Mouse (Mus musculus): ENCODE results near the gene Usp33. TPM values are rescaled to one million over a fixed set of nuclear protein-coding genes. Genes with fewer than 3 reads are reported as not detected.

Gene Usp33
- total RNA-seq (2012; rRNA removed) (48.8 and 48.9 TPM in 2 replicates), total RNA-seq (2014; rRNA removed) (54.7 and 65.5 TPM in 2 replicates), polyA plus RNA-seq (2012; ENCODE audit: insufficient read length, low read depth) (35.8 and 38.3 TPM in 2 replicates)

- peak; percentile 93 for TF ChIP-seq ELF1 (IDR thresholded peaks at IDR 0.05; ENCODE audit: low read depth, low read length)
- TF ChIP-seq MYC (IDR thresholded peaks at IDR 0.05; ENCODE audit: low read depth, low read length): no peak
- TF ChIP-seq MXI1 (IDR thresholded peaks at IDR 0.05; ENCODE audit: low read depth, low read length): peak; percentile 57; the same call in 1 of the 2 replicates
- no peak for TF ChIP-seq PAX5 (IDR thresholded peaks at IDR 0.05; ENCODE audit: low read length)
- TF ChIP-seq NRF1 (IDR thresholded peaks at IDR 0.05; ENCODE audit: low read depth, low read length): peak; percentile 54
- TF ChIP-seq GABPA (IDR thresholded peaks at IDR 0.05; ENCODE audit: insufficient replicate concordance, low read depth, low read length): no peak
- no peak; the same call in 1 of the 2 replicates for TF ChIP-seq RCOR1 (conservative IDR thresholded peaks at IDR 0.05; ENCODE audit: low read depth, low read length)
- 0 out of 2 replicates have a peak, but pooled peaks have one; percentile 65 for TF ChIP-seq KAT2A (IDR thresholded peaks at IDR 0.05; ENCODE audit: insufficient replicate concordance, low read length)
- TF ChIP-seq HCFC1 (IDR thresholded peaks at IDR 0.05; ENCODE audit: low read depth, low read length): peak; percentile 68
- TF ChIP-seq TCF12 (IDR thresholded peaks at IDR 0.05; ENCODE audit: low read depth, low read length): peak; percentile 94
- TF ChIP-seq IRF4 (IDR thresholded peaks at IDR 0.05; ENCODE audit: low read depth, low read length): peak; percentile 54; the same call in 1 of the 2 replicates
- peak; percentile 84 for TF ChIP-seq UBTF (IDR thresholded peaks at IDR 0.05; ENCODE audit: low read depth, low read length)
- peak; percentile 74 for TF ChIP-seq MEF2A (IDR thresholded peaks at IDR 0.05; ENCODE audit: borderline replicate concordance, low read depth, low read length)
- TF ChIP-seq POLR2AphosphoS2 (IDR thresholded peaks at IDR 0.05; ENCODE audit: low read depth, low read length): peak; percentile 91
- TF ChIP-seq JUN (IDR thresholded peaks at IDR 0.05; ENCODE audit: insufficient read depth, low read depth, low read length): no peak
- TF ChIP-seq CTCF (conservative IDR thresholded peaks at IDR 0.05 in 1 of 2, IDR thresholded peaks at IDR 0.05 in 1 of 2; ENCODE audit: low read depth in 2 of 2, low read length in 2 of 2): no peak
- TF ChIP-seq ETS1 (conservative IDR thresholded peaks at IDR 0.05; ENCODE audit: low read depth, low read length): no peak
- TF ChIP-seq MAZ (IDR thresholded peaks at IDR 0.05; ENCODE audit: low read depth, low read length): no peak
- TF ChIP-seq EP300 (IDR thresholded peaks at IDR 0.05; ENCODE audit: low read length): no peak
- TF ChIP-seq USF1 (IDR thresholded peaks at IDR 0.05; ENCODE audit: low read depth, low read length): no peak
- no peak for TF ChIP-seq USF2 (conservative IDR thresholded peaks at IDR 0.05; ENCODE audit: low read depth, low read length)
- TF ChIP-seq E2F4 (IDR thresholded peaks at IDR 0.05; ENCODE audit: insufficient replicate concordance, low read depth, low read length): no peak
- no peak for TF ChIP-seq CHD1 (IDR thresholded peaks at IDR 0.05; ENCODE audit: low read depth, low read length)
- TF ChIP-seq JUND (conservative IDR thresholded peaks at IDR 0.05; ENCODE audit: low read depth, low read length): no peak
- peak; percentile 98 for TF ChIP-seq NELFE (IDR thresholded peaks at IDR 0.05; ENCODE audit: low read depth, low read length)
- TF ChIP-seq POLR2A (IDR thresholded peaks at IDR 0.05; ENCODE audit: low read depth, low read length): peak; percentile 100
- no peak for TF ChIP-seq ZKSCAN1 (IDR thresholded peaks at IDR 0.05; ENCODE audit: borderline replicate concordance, low read depth, low read length)
- no peak for TF ChIP-seq ZC3H11A (IDR thresholded peaks at IDR 0.05; ENCODE audit: low read depth, low read length)
- peak; percentile 70 for TF ChIP-seq ZNF384 (IDR thresholded peaks at IDR 0.05; ENCODE audit: low read depth, low read length)
- TF ChIP-seq TBP (conservative IDR thresholded peaks at IDR 0.05; ENCODE audit: low read depth, low read length): peak; percentile 88
- TF ChIP-seq ZMIZ1 (IDR thresholded peaks at IDR 0.05; ENCODE audit: low read depth, low read length): peak; percentile 95
- no peak for TF ChIP-seq MAFK (IDR thresholded peaks at IDR 0.05; ENCODE audit: insufficient replicate concordance, low read length)
- no peak; the same call in 1 of the 2 replicates for TF ChIP-seq BHLHE40 (IDR thresholded peaks at IDR 0.05; ENCODE audit: low read depth, low read length)
- TF ChIP-seq CHD2 (IDR thresholded peaks at IDR 0.05; ENCODE audit: low read length): no peak
- 0 out of 2 replicates have a peak, but pooled peaks have one; percentile 45 for TF ChIP-seq MAX (IDR thresholded peaks at IDR 0.05; ENCODE audit: low read length)
- TF ChIP-seq RAD21 (IDR thresholded peaks at IDR 0.05; ENCODE audit: low read depth, low read length): no peak
- no peak for TF ChIP-seq SMC3 (IDR thresholded peaks at IDR 0.05; ENCODE audit: low read depth, low read length)
- no peak; the same call in 1 of the 2 replicates for TF ChIP-seq SIN3A (IDR thresholded peaks at IDR 0.05; ENCODE audit: low read length)
- Histone ChIP-seq H3K27me3 (replicated peaks) (no peaks in the 10 kb centered on the region), H3K4me2 (ENCODE audit: insufficient read depth, low read depth, poor library complexity, severe bottlenecking) (peak within 1 kb of the TSS; percentile 96), H3K79me2 (replicated peaks; ENCODE audit: control insufficient read depth, extremely low read depth, insufficient read depth, poor library complexity, severe bottlenecking) (peaks cover 38% of the 10 kb centered on the region), H3K36me3 (replicated peaks in 1 of 2; ENCODE audit: control insufficient read depth in 1 of 2, insufficient read depth in 1 of 2, low read length in 1 of 2) (peaks cover 0 to 17% of the 10 kb centered on the region in 2 experiments), H3K9me3 (replicated peaks; ENCODE audit: low read length) (no peaks in the 10 kb centered on the region), H3K4me1 (ENCODE audit: control insufficient read depth in 1 of 2, insufficient read depth in 2 of 2) (peaks cover 3 to 20% of the 10 kb centered on the region in 2 experiments), H3K27ac (ENCODE audit: insufficient read depth, low read depth) (peak within 1 kb of the TSS; percentile 9; the same call in 1 of the 2 replicates), H3K4me3 (replicated peaks in 1 of 3; ENCODE audit: low read depth in 2 of 3, low read length in 2 of 3, poor library complexity in 1 of 3) (peak within 1 kb of the TSS; percentile 69 to 72 (median 72)), H3K9ac (ENCODE audit: insufficient read depth, low read depth) (peak within 1 kb of the TSS; percentile 91)
- in situ Hi-C loops (cut with MboI; ENCODE audit: low pct_ligation_motif_present, low pct_unique_long_range_greater_than_20kb, low sequenced_read_pairs): no loop called here
- peak; percentile 91 for DNase-seq (ENCODE audit: extremely low read depth)
- dilution Hi-C loops (cut with MboI; ENCODE audit: extremely low pct_ligation_motif_present, extremely low pct_unique_long_range_greater_than_20kb, low sequenced_read_pairs): no loop called here
Observed at GRCm38 (mm10) chr3:152345732-152346632, at the start of gene Usp33. Gene Usp33, plus strand, starts transcription at chr3:152346478.

All from CH12.LX (cell line).